Mouse (Mus musculus) MEL-GATA-1-ER (cell line): ENCODE measurements at regions not wholly inside any gene's neighbourhood (a gene's known extent, or its start where the extent isn't known, plus 50 kb on each side); places are given as distances from the start of the nearest gene placed in this dataset.

Experiments used
- DNase-seq: peaks from one replicate; pipeline ENCODE4 v3.0.0-alpha.2; 2012; ENCODE audit warnings: low read depth; ENCODE audit errors: extremely low read depth

- DNase-seq = peak; percentile 75
These were observed 629.0 kb upstream of the Cdh10 start for GRCm38 (mm10) chr15:18189622-18190308.

- no peak for DNase-seq
These were observed 628.3 kb upstream of the Cdh10 start for GRCm38 (mm10) chr15:18190490-18190889.

DNA sequence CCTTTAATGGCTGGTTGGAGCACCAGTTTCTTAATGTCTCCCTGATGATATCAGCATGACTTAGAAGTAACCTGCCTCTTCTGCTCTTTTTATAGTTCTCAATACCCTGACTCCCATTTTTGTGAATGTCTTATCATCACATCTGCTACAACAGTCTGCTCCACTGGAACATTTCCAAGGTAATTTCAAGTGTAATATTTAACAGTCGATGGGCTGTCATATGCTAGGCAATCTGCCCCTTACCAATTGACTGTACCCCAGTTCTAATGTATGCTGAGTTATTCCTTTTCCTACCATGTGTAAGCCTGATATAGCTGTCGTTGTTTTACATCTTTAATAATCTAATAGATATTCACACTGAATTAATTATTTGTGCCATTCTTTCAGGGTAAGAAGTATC lies 607.6 kb upstream of the Cdh10 start:
- no peak for DNase-seq

DNA sequence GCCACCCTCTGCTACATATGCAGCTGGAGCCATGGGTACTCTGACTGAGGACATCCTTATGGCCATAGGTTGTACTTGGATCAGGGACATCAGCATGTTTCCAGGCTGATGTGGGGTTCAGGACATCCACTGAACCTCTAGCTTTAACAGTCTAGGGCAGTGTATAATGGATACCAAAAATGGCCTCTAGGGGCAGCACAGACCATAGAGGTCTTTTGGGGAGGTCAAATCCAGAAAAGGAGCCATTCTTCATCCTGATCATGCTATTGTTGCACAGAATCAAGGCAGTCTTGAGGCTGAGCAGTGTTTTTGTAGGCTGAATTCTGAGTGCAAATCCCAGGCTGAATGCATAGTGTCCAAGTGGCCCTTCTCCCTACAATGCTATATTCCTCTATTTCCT lies 598.8 kb upstream of the Cdh10 start:
- DNase-seq = no peak
